Mouse (Mus musculus) embryonic facial prominence, embryonic 14.5 days (tissue): ENCODE results near the gene Poll. TPM values are rescaled to one million over a fixed set of nuclear protein-coding genes. Genes with fewer than 3 reads are reported as not detected.

Source experiments
- ATAC-seq: fragments of 200-750 bp; cut with Nextera tagmentation; 2 replicates; pipeline ENCODE4 v1.8.0; 2017; ENCODE audit warnings: low read depth, moderate number of reproducible peaks, moderate TSS enrichment
- DNase-seq: peaks from one replicate; pipeline ENCODE4 v3.0.0-alpha.2; 2015; ENCODE audit warnings: low spot score
- H3K27ac ChIP-seq: fragments of 300-500 bp; sonication (generic); replicated peaks from 2 replicates; pipeline ENCODE4 v1.5.1; 2014; ENCODE audit warnings: low read depth, mild to moderate bottlenecking, low read length, moderate library complexity
- H3K27me3 ChIP-seq: fragments of 300-500 bp; sonication (generic); replicated peaks from 2 replicates; pipeline ENCODE4 v1.6.1; 2014; ENCODE audit warnings: low read length; ENCODE audit not compliant: control insufficient read depth, insufficient read depth
- H3K36me3 ChIP-seq: fragments of 300-500 bp; sonication (generic); 2 replicates; pipeline ENCODE4 v1.6.1; 2014; ENCODE audit warnings: low read length, mixed read lengths; ENCODE audit not compliant: control insufficient read depth, insufficient read depth
- H3K4me1 ChIP-seq: fragments of 300-500 bp; sonication (generic); 2 replicates; pipeline ENCODE4 v1.6.1; 2014; ENCODE audit warnings: antibody characterized with exemption, low read length; ENCODE audit not compliant: control insufficient read depth, insufficient read depth
- H3K4me2 ChIP-seq: fragments of 300-500 bp; sonication (generic); 2 replicates; pipeline ENCODE4 v1.6.1; 2014; ENCODE audit warnings: low read depth, mild to moderate bottlenecking, low read length, moderate library complexity, mixed read lengths
- H3K4me3 ChIP-seq: fragments of 300-500 bp; sonication (generic); 2 replicates; pipeline ENCODE4 v1.5.1; 2014; ENCODE audit warnings: low read depth, mild to moderate bottlenecking, low read length
- H3K9ac ChIP-seq: fragments of 300-500 bp; sonication (generic); 2 replicates; pipeline ENCODE4 v1.6.1; 2014; ENCODE audit warnings: low read depth, mild to moderate bottlenecking, low read length, moderate library complexity, mixed read lengths
- H3K9me3 ChIP-seq: fragments of 300-500 bp; sonication (generic); 2 replicates; pipeline ENCODE4 v1.6.1; 2016; ENCODE audit warnings: low read length; ENCODE audit not compliant: control insufficient read depth
- WGBS: fragments of 180-500 bp; shearing (Covaris S2); extraction: QIAGEN DNeasy Blood & Tissue Kit; methylation state at CpG from one replicate; pipeline ENCODE4 v1.1.7; 2014; 5-methylcytosine and 5-hydroxymethylcytosine counted together
- polyA plus RNA-seq: library from polyadenylated mRNA; unstranded; fragments of >200 nt; fragmentation: Nextera tagmentation; extraction: Ambion mirVana; gene quantifications from 2 replicates; pipeline ENCODE4 v1.2.1, GENCODE M21; 2014

Gene Poll
- polyA plus RNA-seq, 1 experiment from 2014 or later = 11.1 TPM

- Histone ChIP-seq H3K9me3 (no peaks in the 10 kb centered on the region), H3K9ac (no peak overlapping the region), H3K36me3 (peaks cover 34% of the 10 kb centered on the region), H3K27ac (no peak overlapping the region; the same call in 1 of the 2 replicates), H3K4me3 (no peak overlapping the region), H3K4me1 (peaks cover 25% of the 10 kb centered on the region), H3K27me3 (no peaks in the 10 kb centered on the region), H3K4me2 (no peak overlapping the region)
- WGBS = 40% methylated on average over 7 of the region's 7 CpGs
- ATAC-seq (peak; percentile 24; the same call in 1 of the 2 replicates), DNase-seq (peak; percentile 57)
Measured at GRCm38 (mm10) chr19:45574339-45574898, 14.1 kb upstream of the Poll start.

DNA sequence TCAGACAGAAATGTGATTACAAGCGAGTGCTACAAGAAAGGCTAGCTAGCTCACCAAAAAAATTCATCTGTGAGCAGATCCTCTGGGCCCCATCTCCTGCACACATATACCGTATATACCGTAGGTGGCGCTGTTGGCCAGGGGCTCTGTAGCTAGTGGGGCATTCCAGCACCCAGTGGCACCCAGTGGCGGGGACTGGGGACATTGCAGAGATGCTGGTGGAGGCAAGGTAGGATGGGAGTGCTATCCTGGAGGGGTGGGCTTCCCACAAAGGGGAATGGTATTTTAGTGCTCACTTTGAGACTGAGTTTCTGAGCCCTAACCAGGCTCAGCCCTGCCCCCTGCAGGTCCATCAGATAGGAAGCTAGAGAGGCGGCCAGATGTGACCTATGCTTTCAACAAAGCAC, 13.5 kb upstream of the Poll start:
- Histone ChIP-seq H3K27me3 (no peaks in the 10 kb centered on the region), H3K4me2 (no peak overlapping the region), H3K27ac (no peak overlapping the region), H3K9me3 (no peaks in the 10 kb centered on the region), H3K36me3 (peaks cover 28% of the 10 kb centered on the region), H3K4me1 (peaks cover 25% of the 10 kb centered on the region), H3K9ac (no peak overlapping the region), H3K4me3 (no peak overlapping the region)
- 18% methylated on average over 6 of the region's 6 CpGs for WGBS
- DNase-seq (peak; percentile 78), ATAC-seq (peak; percentile 66; the same call in 1 of the 2 replicates)

DNA sequence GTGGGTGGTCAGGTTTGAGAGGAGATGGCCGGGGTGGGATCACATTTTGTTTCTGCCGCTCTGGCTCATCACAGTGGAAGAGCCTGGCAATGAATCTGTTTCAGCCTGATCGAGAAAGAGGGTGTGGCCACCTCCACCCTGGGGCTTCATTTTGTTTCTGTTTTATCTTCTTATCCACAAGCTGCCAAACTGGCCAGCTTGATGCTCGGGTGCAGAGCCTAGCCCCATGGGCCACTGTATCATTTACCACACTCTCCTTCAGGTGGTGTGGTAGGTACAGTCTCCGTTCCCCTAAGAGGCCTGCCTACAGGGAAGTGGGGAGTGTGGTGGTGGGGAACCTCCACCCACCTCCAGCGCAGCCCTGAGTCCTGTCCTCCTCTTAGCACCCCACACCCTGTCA, 12.7 kb upstream of the Poll start:
- H3K27ac ChIP-seq = no peak overlapping the region
- WGBS = 68% methylated on average over 6 of the region's 6 CpGs
- no peak overlapping the region for H3K9ac ChIP-seq

GRCm38 (mm10) chr19:45567367-45567766, 7.0 kb upstream of the Poll start:
- Histone ChIP-seq H3K36me3 (0 out of 2 replicates have a peak, but pooled peaks cover 9% of the 10 kb centered on the region), H3K4me1 (peaks cover 15% of the 10 kb centered on the region), H3K27ac (no peak overlapping the region), H3K9ac (peak overlapping the region; percentile 21; the same call in 1 of the 2 replicates), H3K9me3 (no peaks in the 10 kb centered on the region), H3K27me3 (no peaks in the 10 kb centered on the region), H3K4me2 (no peak overlapping the region), H3K4me3 (no peak overlapping the region)
- WGBS = 29% methylated on average over 14 of the region's 14 CpGs
- ATAC-seq = no peak
- no peak for DNase-seq

More for the DNA sequence above, 12.7 kb upstream of the Poll start:
- Histone ChIP-seq H3K4me1 (peaks cover 25% of the 10 kb centered on the region), H3K36me3 (peaks cover 20% of the 10 kb centered on the region), H3K4me3 (no peak overlapping the region), H3K4me2 (no peak overlapping the region), H3K9me3 (no peaks in the 10 kb centered on the region), H3K27me3 (no peaks in the 10 kb centered on the region)
- ATAC-seq (no peak), DNase-seq (no peak)

DNA sequence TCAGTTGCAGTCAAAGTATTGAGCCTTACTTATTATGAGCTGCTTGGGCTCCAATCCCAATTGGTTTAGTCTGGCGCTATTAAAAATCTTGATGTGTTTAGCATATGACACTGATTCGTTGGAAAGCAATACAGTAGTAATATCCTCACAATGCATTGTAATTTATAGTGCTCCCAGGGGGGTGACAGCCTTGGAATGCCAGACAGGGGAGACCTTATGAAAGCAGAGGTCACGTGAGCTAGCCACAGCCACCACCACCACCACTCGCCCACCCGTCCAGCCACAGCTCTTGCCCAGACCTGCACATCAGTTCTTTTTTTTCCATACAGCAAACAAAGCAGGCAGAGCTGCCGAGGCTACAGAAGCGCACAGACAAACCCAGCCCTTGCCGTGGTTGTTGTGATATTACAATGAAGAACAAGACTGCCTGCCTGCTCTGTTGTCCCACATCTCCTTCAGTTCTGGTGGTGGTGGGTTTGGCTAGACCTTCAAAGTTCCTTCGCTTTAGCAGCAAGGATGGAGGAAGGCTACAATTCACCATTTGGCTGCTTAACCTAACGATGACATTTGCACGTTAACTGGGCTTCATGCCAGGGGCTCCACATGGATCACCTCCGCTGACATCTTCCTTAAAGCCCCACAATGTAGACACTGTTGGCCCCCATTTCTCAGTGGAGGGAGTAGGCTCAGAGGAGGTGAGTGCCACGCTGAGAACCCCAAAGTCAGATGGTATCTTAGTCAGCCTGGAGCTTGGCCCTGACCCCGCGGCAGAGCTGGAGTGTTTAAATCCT, 5.8 kb upstream of the Poll start:
- Histone ChIP-seq H3K9ac (no peak overlapping the region), H3K4me2 (no peak overlapping the region), H3K9me3 (no peaks in the 10 kb centered on the region), H3K4me1 (peaks cover 15% of the 10 kb centered on the region), H3K27me3 (no peaks in the 10 kb centered on the region), H3K27ac (no peak overlapping the region), H3K4me3 (no peak overlapping the region), H3K36me3 (no peaks in the 10 kb centered on the region)
- DNase-seq (no peak), ATAC-seq (no peak)
- 51% methylated on average over 15 of the region's 15 CpGs for WGBS

GRCm38 (mm10) chr19:45554136-45554535, 6.2 kb downstream of the Poll start:
- Histone ChIP-seq H3K4me3 (no peak overlapping the region), H3K4me1 (no peaks in the 10 kb centered on the region), H3K9me3 (no peaks in the 10 kb centered on the region), H3K4me2 (no peak overlapping the region), H3K27ac (no peak overlapping the region), H3K27me3 (no peaks in the 10 kb centered on the region), H3K36me3 (peaks cover 28% of the 10 kb centered on the region; the same call in 1 of the 2 replicates), H3K9ac (no peak overlapping the region)
- WGBS = 84% methylated on average over 11 of the region's 11 CpGs
- ATAC-seq (no peak), DNase-seq (no peak)

GRCm38 (mm10) chr19:45552187-45552586, 8.1 kb downstream of the Poll start:
- Histone ChIP-seq H3K4me3 (no peak overlapping the region), H3K9me3 (no peaks in the 10 kb centered on the region), H3K9ac (no peak overlapping the region), H3K4me1 (no peaks in the 10 kb centered on the region), H3K27me3 (no peaks in the 10 kb centered on the region), H3K4me2 (no peak overlapping the region), H3K27ac (no peak overlapping the region), H3K36me3 (peaks cover 21% of the 10 kb centered on the region; the same call in 1 of the 2 replicates)
- ATAC-seq (peak; percentile 42; the same call in 1 of the 2 replicates), DNase-seq (peak; percentile 42)
- WGBS = 55% methylated on average over 6 of the region's 6 CpGs

DNA sequence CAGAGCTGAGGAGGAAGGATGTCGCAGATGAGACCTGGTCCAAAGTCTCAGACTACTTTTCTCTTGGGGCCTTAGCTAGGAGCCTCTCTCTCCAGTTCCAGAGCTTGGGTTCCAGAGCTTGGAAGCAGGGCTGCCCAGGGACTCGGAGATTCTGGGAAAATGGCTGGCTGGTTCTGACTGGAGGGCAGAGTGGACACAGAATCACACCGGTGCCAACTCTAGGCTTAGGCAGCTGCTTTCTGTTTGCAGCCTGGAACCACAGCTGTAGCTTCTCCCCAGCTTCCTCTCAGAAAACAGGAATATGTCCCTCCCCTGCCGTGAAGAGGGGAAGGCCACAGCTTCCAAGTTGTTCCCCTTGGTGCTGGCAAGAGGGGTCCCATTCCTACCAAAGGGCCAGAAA, 10.4 kb downstream of the Poll start:
- H3K9me3 ChIP-seq = no peaks in the 10 kb centered on the region
- H3K27me3 ChIP-seq = 0 out of 2 replicates have a peak, but pooled peaks cover 3% of the 10 kb centered on the region
- H3K4me2 ChIP-seq = no peak overlapping the region
- no peak overlapping the region for H3K4me3 ChIP-seq
- H3K4me1 ChIP-seq = no peaks in the 10 kb centered on the region
- WGBS = 81% methylated on average over 4 of the region's 4 CpGs
- ATAC-seq (no peak), DNase-seq (no peak)
- no peak overlapping the region for H3K9ac ChIP-seq
- H3K27ac ChIP-seq = no peak overlapping the region
- peaks cover 19% of the 10 kb centered on the region; the same call in 1 of the 2 replicates for H3K36me3 ChIP-seq
